Mouse (Mus musculus): Measurements from ENCODE around the gene Pcif1. TPM values are rescaled to one million over a fixed set of nuclear protein-coding genes. Genes with fewer than 3 reads are reported as not detected.

Gene Pcif1
- total RNA-seq (2023): 93.6 to 100 TPM (median 96.6 TPM) in 4 replicates

DNA sequence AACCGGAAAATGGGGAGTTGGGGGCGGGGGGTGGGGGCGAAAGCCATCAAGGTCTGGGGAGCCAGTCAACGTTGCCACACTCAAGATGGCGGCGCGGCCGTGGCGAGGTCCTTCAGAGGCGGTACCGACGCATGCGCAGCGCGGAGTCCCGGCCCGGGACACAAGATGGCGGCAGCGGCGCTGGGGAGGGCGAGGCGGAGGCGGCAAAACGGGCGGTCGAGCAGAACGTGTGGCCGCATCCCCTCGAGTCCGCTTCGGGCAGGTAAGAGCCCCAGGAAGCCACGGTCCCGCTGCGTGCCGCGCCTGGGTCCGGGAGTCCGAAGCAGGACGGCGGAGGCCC is at the start of gene Pcif1:
Gene Pcif1, plus strand, starts transcription at position 77 of the 340 bp plus-strand sequence.

DNA sequence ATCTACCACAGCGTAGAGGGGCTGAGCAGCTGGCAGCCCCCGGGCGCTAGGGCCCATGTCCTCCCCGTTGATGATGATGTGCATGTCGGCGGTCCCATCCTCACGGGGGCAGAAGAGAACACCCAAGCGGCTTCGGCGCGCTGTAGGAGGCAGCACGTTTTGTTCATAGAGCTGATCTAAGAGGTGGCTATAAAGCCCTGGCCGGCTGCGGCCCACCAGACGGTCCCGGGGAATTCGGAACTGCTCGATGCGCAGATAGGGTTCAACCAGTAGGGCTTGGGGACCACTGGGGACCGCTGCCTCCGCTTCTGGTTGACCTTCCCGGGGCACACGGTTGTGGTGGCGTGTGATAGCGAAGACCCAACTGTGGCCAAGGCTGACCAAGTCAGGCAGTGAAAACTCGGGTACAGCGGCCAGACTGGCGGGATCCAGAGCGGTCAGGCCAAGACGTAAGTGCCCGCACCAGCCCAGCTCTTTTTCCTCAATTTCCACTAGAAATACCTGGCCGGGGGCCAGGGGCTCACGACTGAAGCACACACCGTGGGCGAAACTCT is 46.3 kb upstream of the Pcif1 start, which contains the start of gene Ctsa:
Gene Ctsa, plus strand, starts transcription at position 126 of the 554 bp plus-strand sequence.

DNA sequence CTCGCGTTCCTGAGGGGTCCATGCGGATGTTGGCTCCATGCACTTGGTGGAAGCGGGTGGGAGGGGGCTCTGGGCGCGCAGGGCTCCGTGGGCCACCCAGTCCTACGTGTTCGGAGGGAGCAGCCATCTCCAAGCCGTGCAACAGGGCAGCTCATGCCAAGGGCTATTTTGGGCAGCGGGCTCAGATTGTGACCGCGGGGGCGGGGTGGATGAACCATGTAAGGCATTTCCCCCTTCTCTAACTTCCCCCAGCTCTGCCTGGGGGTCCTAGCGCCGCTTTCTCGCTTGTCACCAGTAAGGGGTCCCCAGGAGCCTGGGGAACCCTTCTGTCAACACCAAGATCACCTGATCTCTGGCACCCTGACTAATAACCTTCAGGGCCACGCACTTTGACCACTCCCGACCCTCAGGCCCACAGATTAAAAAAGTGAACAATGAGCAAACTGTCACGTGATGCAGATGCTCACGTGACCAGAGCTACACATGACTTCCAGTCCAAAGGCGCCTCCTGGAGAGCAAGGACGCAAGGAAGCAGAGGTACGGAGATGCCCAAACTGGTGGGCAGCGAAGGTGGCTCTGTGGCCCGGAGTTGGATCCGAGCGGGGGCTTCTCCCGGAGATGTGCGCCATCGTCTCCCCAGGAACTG is 45.7 kb upstream of the Pcif1 start, which contains the start of gene Neurl2:
Gene Neurl2, minus strand, starts transcription at position 143 of the 646 bp plus-strand sequence.

DNA sequence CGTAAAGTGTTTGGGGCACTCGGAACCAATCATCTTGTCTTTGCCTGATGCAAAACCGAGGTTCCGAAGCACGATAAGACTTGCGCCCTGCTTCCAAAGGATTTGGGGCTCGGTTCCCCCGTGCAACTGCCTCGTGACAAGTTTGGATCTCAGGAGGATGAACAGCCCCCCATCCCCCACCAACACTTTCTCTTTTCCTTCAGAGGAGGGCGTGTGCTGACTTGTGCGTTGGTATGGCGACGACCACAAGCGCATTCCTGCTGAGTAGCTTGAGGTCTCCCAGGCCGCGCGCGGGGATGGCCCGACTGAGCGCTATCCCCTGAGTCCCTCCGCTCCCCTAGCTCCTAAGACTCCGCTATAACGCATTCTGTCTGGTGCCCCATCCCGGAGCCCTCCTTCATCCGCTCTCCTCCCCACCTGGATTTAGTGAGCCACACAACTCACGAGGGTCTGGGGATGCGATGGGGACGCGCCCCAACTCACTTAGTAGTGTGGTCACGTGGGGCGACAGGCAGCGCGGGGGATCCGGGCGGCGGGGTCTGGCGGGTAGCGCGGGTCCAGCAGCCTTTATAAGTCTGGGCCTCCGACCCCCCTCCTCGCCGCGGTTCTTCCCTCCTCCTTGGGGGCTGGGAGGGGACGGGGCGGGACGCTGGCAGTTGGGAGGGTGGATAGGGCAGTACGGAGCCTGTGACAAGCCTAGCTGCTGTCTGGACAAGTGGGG is 21.8 kb upstream of the Pcif1 start, which contains the start of gene Pltp:
Gene Pltp, minus strand, starts transcription at position 611 of the 721 bp plus-strand sequence.

DNA sequence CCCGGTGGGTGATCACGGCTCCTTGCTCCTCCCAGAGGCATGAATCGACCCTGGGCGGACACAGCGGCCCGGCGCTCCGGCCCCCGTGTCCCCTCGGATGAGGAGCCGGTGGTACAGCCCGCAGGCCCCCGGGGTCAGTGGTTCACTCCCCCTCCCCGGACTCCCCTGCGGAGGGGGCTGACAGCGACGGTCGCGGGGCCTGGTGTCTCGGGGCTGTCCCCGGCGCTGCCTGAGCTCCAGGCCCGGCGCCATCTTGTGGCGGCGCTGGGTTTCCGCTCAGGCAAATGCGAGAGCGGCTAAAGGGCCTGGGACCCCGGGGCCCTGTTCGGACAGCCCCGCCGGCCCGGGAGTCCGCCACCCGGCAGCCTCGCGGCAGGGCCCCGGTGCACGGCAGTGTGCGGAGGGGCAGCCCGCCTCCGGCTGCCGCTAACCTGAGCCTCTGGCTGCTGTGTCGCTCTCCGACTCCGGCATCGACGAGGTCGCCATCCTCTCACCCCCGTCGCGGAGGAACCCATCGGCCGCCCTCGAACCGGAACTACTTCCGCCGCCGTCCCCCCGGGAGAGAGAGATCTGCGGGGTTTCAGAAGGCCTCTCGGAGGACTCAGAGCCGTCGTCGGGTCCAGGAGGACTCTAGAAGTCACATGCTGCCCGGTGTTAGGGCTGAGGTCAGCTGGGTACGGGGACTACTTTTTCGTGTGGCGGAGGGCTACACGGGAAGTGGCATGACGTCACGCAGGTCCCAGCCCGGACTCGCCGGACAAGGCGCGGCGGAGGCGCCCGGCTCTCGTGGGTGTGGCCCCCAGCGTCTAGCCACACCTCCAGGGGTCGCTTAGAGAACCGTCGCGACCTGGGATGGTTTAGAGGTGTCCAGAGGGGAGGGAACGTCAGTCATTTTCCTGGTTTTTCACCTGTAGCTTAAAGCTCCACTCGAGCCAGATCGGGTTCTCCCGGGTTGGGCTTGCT is 32.3 kb downstream of the Pcif1 start, which contains the start of gene Zfp335:
Gene Zfp335, minus strand, starts transcription at position 672 of the 963 bp plus-strand sequence.

DNA sequence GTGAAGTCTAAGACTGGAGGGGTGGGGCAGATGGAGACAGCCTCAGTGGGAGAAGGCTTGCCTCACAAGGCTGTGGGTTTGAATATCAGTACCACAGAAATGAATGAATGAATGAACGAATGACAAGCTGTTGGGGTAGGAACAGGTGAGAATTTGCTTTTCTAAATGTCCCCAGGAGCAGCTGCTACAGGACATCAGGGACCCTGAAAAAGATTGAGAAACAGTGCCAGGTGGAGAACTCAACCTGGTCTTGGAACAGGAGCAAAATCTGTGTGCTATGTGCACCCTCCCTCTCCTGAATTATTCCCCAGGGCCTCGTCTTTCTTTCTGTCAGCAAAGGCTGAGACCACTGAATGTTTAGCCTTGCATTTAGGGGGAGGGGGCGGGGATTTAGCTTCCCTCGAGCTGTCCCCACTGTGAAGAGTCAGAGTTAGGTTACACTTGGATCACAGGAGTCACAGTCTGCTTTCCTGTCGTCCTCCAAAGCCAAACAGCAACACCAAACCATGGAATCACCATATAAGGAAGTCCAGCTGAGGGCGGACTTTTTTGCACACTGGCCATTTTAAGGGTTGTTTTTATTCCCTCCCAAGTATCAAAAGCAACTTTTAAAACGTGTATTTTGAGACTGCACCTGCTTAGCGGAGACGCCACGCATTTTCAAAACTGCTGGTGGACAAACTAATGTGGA is 61.2 kb downstream of the Pcif1 start, which contains the start of gene Mmp9:
Gene Mmp9, plus strand, starts transcription at position 641 of the 691 bp plus-strand sequence.

Other genes starting within 250 kb of the Pcif1 start
- not detected in 4 replicates for gene Wfdc16, start 240.5 kb upstream of the Pcif1 start, total RNA-seq (2023)
- gene Wfdc10, start 223.3 kb upstream of the Pcif1 start, total RNA-seq (2023): 1.5 TPM in 1 of 4 replicates, not detected in the others
- gene Wfdc9, start 222.7 kb upstream of the Pcif1 start, total RNA-seq (2023): not detected in 4 replicates
- not detected in 4 replicates for gene Wfdc11, start 205.2 kb upstream of the Pcif1 start, total RNA-seq (2023)
- not detected in 4 replicates for gene Wfdc13, start 194.2 kb upstream of the Pcif1 start, total RNA-seq (2023)
- not detected in 4 replicates for gene Spint4, start 180.8 kb upstream of the Pcif1 start, total RNA-seq (2023)
- not detected in 4 replicates for gene Spint5, start 164.0 kb upstream of the Pcif1 start, total RNA-seq (2023)
- not detected in 4 replicates for gene Wfdc3, start 133.4 kb upstream of the Pcif1 start, total RNA-seq (2023)
- gene Dnttip1, start 133.3 kb upstream of the Pcif1 start, total RNA-seq (2023): 38.4 to 45.2 TPM (median 42.9 TPM) in 4 replicates
- 1.7 to 4.0 TPM (median 2.7 TPM) in 4 replicates for gene Ube2c, start 109.4 kb upstream of the Pcif1 start, total RNA-seq (2023)
- not detected in 4 replicates for gene Tnnc2, start 99.3 kb upstream of the Pcif1 start, total RNA-seq (2023)
- 0.46 to 0.97 TPM (median 0.70 TPM) in 4 replicates for gene Snx21, start 93.5 kb upstream of the Pcif1 start, total RNA-seq (2023)
- gene Acot8, start 74.4 kb upstream of the Pcif1 start, total RNA-seq (2023): 53.7 to 69.6 TPM (median 60.6 TPM) in 4 replicates
- 3.2 to 4.0 TPM (median 3.6 TPM) in 4 replicates for gene Zswim3, start 74.2 kb upstream of the Pcif1 start, total RNA-seq (2023)
- gene Zswim1, start 56.6 kb upstream of the Pcif1 start, total RNA-seq (2023): 8.4 to 9.0 TPM (median 8.5 TPM) in 4 replicates
- gene Spata25, start 50.8 kb upstream of the Pcif1 start, total RNA-seq (2023): 1.2 to 2.3 TPM (median 1.2 TPM) in 3 of 4 replicates, not detected in the other
- 189 to 200 TPM (median 195 TPM) in 4 replicates for gene Ctsa, start 46.4 kb upstream of the Pcif1 start, total RNA-seq (2023)
- 3.8 to 5.6 TPM (median 4.9 TPM) in 4 replicates for gene Neurl2, start 45.8 kb upstream of the Pcif1 start, total RNA-seq (2023)
- gene Pltp, start 21.6 kb upstream of the Pcif1 start, total RNA-seq (2023): 7.6 to 11.4 TPM (median 9.0 TPM) in 4 replicates
- gene Zfp335, start 32.5 kb downstream of the Pcif1 start, total RNA-seq (2023): 55.9 to 61.8 TPM (median 58.0 TPM) in 4 replicates
- gene Mmp9, start 61.5 kb downstream of the Pcif1 start, total RNA-seq (2023): 0.50 to 1.3 TPM (median 1.0 TPM) in 4 replicates
- gene Slc12a5, start 81.5 kb downstream of the Pcif1 start, total RNA-seq (2023): 1.4 to 1.7 TPM (median 1.6 TPM) in 4 replicates
- 40.2 to 45.3 TPM (median 43.2 TPM) in 4 replicates for gene Ncoa5, start 155.6 kb downstream of the Pcif1 start, total RNA-seq (2023)
- 166 to 186 TPM (median 173 TPM) in 4 replicates for gene Cd40, start 176.3 kb downstream of the Pcif1 start, total RNA-seq (2023)
- not detected in 4 replicates for gene 1700025C18Rik, start 211.4 kb downstream of the Pcif1 start, total RNA-seq (2023)

Measured in B cell, adult 62 days (primary cell).